Comparison of ENCODE assay signal across 7 mouse cellular contexts in the genomic region with DNA sequence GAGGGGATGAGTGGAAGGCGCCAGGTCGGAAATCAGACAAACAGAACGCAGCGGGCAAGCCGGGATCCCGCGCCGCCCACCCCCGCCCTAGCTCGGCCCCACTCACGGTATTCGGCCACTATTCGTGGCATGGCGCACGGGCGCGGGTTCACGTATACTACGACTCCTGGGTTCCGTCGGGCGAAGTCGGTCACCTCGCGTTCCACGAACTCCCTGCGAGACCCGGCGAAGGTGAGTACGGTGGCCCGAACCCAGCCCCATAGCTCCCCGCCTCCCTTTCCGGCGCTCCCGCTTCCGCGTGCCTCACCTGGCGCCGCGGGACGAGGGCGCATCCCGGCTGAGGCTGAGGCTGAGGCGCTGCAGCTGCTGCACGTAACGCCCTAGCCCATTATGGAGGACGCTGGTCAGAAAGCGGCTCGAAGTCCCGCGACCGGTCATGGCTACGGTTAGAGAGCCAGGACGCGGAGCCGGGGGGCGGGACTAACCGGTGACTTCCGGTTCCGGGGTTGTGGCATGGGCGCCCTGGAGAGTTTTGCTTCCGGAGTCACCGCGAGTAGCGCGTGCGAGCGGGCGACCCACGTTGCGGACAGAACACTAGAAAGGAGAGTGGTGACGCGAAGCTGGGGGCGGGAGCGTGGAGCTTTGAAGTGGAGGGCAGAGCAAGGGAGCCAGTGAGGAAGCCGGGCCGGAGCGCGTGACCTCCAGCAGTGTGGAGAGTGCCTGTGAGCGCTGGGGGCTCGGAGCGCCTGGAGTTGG. TPM values are rescaled to one million over a fixed set of nuclear protein-coding genes. Genes with fewer than 3 reads are reported as not detected.
DNase-seq lines count a peak whose midpoint lies in the region; ATAC-seq lines count a peak whose summit lies in the region.

A gene (minus strand): TSS at position 486 of the 756 bp plus-strand sequence.

- no peaks in the 10 kb centered on the region for H3K9me3 ChIP-seq in intestine, embryonic 15.5 days
- H3K9me3 ChIP-seq in midbrain, embryonic 10.5 days (replicated peaks) = no peaks in the 10 kb centered on the region

- DNase-seq in adrenal gland, adult (ENCODE audit: inconsistent age in 2 of 2, low spot score in 1 of 2) = peak; percentile 97 to 99
- DNase-seq in embryo, embryonic 10.5 days (ENCODE audit: low spot score) = peak; percentile 95
- DNase-seq in gastrocnemius, postnatal 25 days = peak; percentile 93
- peak; percentile 96 to 98 for DNase-seq in left cerebral cortex, postnatal 25 days (ENCODE audit: low spot score in 2 of 2)
- DNase-seq in midbrain, embryonic 10.5 days (ENCODE audit: low spot score) = peak; percentile 95
- DNase-seq in right cerebral cortex, postnatal 4 days = peak; percentile 97

- peak within 1 kb of the TSS; percentile 95 for H3K4me3 ChIP-seq in intestine, embryonic 15.5 days (replicated peaks)
- peak within 1 kb of the TSS; percentile 78 for H3K4me3 ChIP-seq in midbrain, embryonic 10.5 days

- peak within 1 kb of the TSS; percentile 71 for H3K27ac ChIP-seq in intestine, embryonic 15.5 days
- peak within 1 kb of the TSS; percentile 86 for H3K27ac ChIP-seq in midbrain, embryonic 10.5 days (replicated peaks)

- ATAC-seq in intestine, embryonic 15.5 days = peak; percentile 92

- H3K4me1 ChIP-seq in intestine, embryonic 15.5 days (replicated peaks) = peaks cover 19% of the 10 kb centered on the region
- peaks cover 41% of the 10 kb centered on the region for H3K4me1 ChIP-seq in midbrain, embryonic 10.5 days

- intact Hi-C loops in left cerebral cortex, postnatal 25 days (cut with DNase I) = no loop called here

- H3K9ac ChIP-seq in intestine, embryonic 15.5 days = peak within 1 kb of the TSS; percentile 83

- under 1% methylated on average over 82 of the region's 82 CpGs for WGBS in intestine, embryonic 15.5 days
- under 1% methylated on average over 82 of the region's 82 CpGs for WGBS in midbrain, embryonic 10.5 days

- peak within 1 kb of the TSS; percentile 85 for H3K4me2 ChIP-seq in intestine, embryonic 15.5 days (replicated peaks)

- no peaks in the 10 kb centered on the region for H3K27me3 ChIP-seq in intestine, embryonic 15.5 days (replicated peaks)
- no peaks in the 10 kb centered on the region for H3K27me3 ChIP-seq in midbrain, embryonic 10.5 days (ENCODE audit: low read depth, poor library complexity, severe bottlenecking)

- peaks cover 19% of the 10 kb centered on the region for H3K36me3 ChIP-seq in intestine, embryonic 15.5 days
- peaks cover 74% of the 10 kb centered on the region for H3K36me3 ChIP-seq in midbrain, embryonic 10.5 days

RNA-seq across cellular contexts. Expression of the gene that starts here (rescaled TPM):
- total RNA-seq in gastrocnemius, postnatal 25 days (2021) = 10 to 100 TPM; 32.8 to 36.4 TPM
- 73.8 and 76.7 TPM in 2 replicates for polyA plus RNA-seq in intestine, embryonic 15.5 days (2015; fragmentation: Nextera tagmentation; extraction: Ambion mirVana)
- total RNA-seq in left cerebral cortex, postnatal 25 days (2021) = 10 to 100 TPM; 40.2 to 44.2 TPM
- 71.6 and 72.9 TPM in 2 replicates for polyA plus RNA-seq in midbrain, embryonic 10.5 days (2016; fragmentation: Nextera tagmentation; extraction: Ambion mirVana)

Comparison
In these comparisons a context has a peak if more than half of its experiments do, and no peak if none do; other contexts are left out.
1. Peak in every context shown above with its lines: DNase-seq, ATAC-seq, H3K4me3 ChIP-seq and H3K27ac ChIP-seq.